Mouse (Mus musculus) MEL (cell line): ENCODE results near the gene Ttc9. TPM values are rescaled to one million over a fixed set of nuclear protein-coding genes. Genes with fewer than 3 reads are reported as not detected.

Experiments used
- DNase-seq: peaks from one replicate; pipeline ENCODE4 v3.0.0; 2011; ENCODE audit warnings: low read depth, low spot score
- H3K27ac ChIP-seq: 2 replicates; pipeline ENCODE4 v1.5.1; 2012; ENCODE audit warnings: low read depth, mild to moderate bottlenecking, control low read depth, low read length, moderate library complexity; ENCODE audit not compliant: control insufficient read depth
- H3K27me3 ChIP-seq, 2 experiments: fragments of 150-350 bp in 1 of 2; sonication (generic) in 1 of 2; 2 replicates each; pipeline ENCODE4 v1.6.1; 2012; ENCODE audit warnings: low read length in 2 of 2, mild to moderate bottlenecking in 2 of 2, improper control_type of control experiment in 1 of 2, moderate library complexity in 1 of 2; ENCODE audit not compliant: insufficient read depth in 2 of 2, control insufficient read depth in 1 of 2
- H3K36me3 ChIP-seq, 2 experiments: 2 replicates each; pipeline ENCODE4 v1.6.1; 2012 to 2014; ENCODE audit warnings: low read length in 2 of 2, improper control_type of control experiment in 1 of 2, inconsistent platforms in 1 of 2, mild to moderate bottlenecking in 1 of 2; ENCODE audit not compliant: insufficient read depth in 2 of 2, control insufficient read depth in 1 of 2
- H3K4me1 ChIP-seq, 2 experiments: fragments of 150-350 bp in 1 of 2; sonication (generic) in 1 of 2; 2 replicates each; pipeline ENCODE4 v1.6.1; 2012; ENCODE audit warnings: low read length in 2 of 2, improper control_type of control experiment in 1 of 2, mild to moderate bottlenecking in 1 of 2; ENCODE audit not compliant: insufficient read depth in 2 of 2, control insufficient read depth in 1 of 2
- H3K4me3 ChIP-seq, 2 experiments: fragments of 150-350 bp in 1 of 2; sonication (generic) in 1 of 2; 2 replicates each; pipeline ENCODE4 v1.5.1; 2012; ENCODE audit warnings: low read depth in 2 of 2, low read length in 2 of 2, mild to moderate bottlenecking in 2 of 2, moderate library complexity in 2 of 2, control low read depth in 1 of 2, improper control_type of control experiment in 1 of 2; ENCODE audit not compliant: control insufficient read depth in 1 of 2, insufficient read depth in 1 of 2
- H3K79me2 ChIP-seq: 2 replicates; pipeline ENCODE4 v1.6.1; 2012; ENCODE audit warnings: mild to moderate bottlenecking, low read length, moderate library complexity; ENCODE audit not compliant: control insufficient read depth, poor library complexity, insufficient read depth
- H3K9ac ChIP-seq: 2 replicates; pipeline ENCODE4 v1.6.1; 2012; ENCODE audit warnings: low read depth, mild to moderate bottlenecking, control low read depth, low read length, moderate library complexity; ENCODE audit not compliant: control insufficient read depth, poor library complexity, severe bottlenecking
- H3K9me3 ChIP-seq: fragments of 150-350 bp; sonication (generic); replicated peaks from 2 replicates; pipeline ENCODE4 v1.6.1; 2012; ENCODE audit warnings: mild to moderate bottlenecking, low read length, improper control_type of control experiment, moderate library complexity; ENCODE audit not compliant: insufficient read depth
- BHLHE40 ChIP-seq: IDR thresholded peaks from 2 replicates; pipeline ENCODE4 v1.6.1; 2012; ENCODE audit warnings: low read depth, mild to moderate bottlenecking, inconsistent platforms, low read length, improper control_type of control experiment, borderline replicate concordance
- CHD2 ChIP-seq: IDR thresholded peaks from 2 replicates; pipeline ENCODE4 v1.6.1; 2011; ENCODE audit warnings: low read length, improper control_type of control experiment
- E2F4 ChIP-seq: IDR thresholded peaks from 2 replicates; pipeline ENCODE4 v1.6.1; 2011; ENCODE audit warnings: low read depth, low read length, improper control_type of control experiment, borderline replicate concordance
- ELF1 ChIP-seq: IDR thresholded peaks from 2 replicates; pipeline ENCODE4 v1.6.1; 2014; ENCODE audit warnings: low read depth, mild to moderate bottlenecking, inconsistent platforms, low read length, improper control_type of control experiment, moderate library complexity
- EP300 ChIP-seq, 2 experiments: IDR thresholded peaks; 2 replicates each; pipeline ENCODE4 v1.6.1; 2011; ENCODE audit warnings: improper control_type of control experiment in 2 of 2, low read length in 2 of 2, low read depth in 1 of 2, mild to moderate bottlenecking in 1 of 2
- GATA1 ChIP-seq: IDR thresholded peaks from 2 replicates; pipeline ENCODE4 v1.6.1; 2011; ENCODE audit warnings: low read depth, low read length, improper control_type of control experiment
- JUND ChIP-seq: IDR thresholded peaks from 2 replicates; pipeline ENCODE4 v1.6.1; 2011; ENCODE audit warnings: low read depth, mild to moderate bottlenecking, improper control_type of control experiment, low read length
- MAX ChIP-seq: IDR thresholded peaks from 2 replicates; pipeline ENCODE4 v1.6.1; 2011; ENCODE audit warnings: low read length, improper control_type of control experiment
- MAZ ChIP-seq: IDR thresholded peaks from 2 replicates; pipeline ENCODE4 v1.6.1; 2012; ENCODE audit warnings: low read depth, mild to moderate bottlenecking, inconsistent platforms, low read length, improper control_type of control experiment
- MEF2A ChIP-seq: IDR thresholded peaks from 2 replicates; pipeline ENCODE4 v1.6.1; 2014; ENCODE audit warnings: low read depth, mild to moderate bottlenecking, inconsistent platforms, low read length, improper control_type of control experiment; ENCODE audit not compliant: poor library complexity, insufficient replicate concordance, severe bottlenecking; ENCODE audit errors: extremely low read depth
- MXI1 ChIP-seq: IDR thresholded peaks from 2 replicates; pipeline ENCODE4 v1.6.1; 2011; ENCODE audit warnings: mild to moderate bottlenecking, low read depth, low read length, improper control_type of control experiment
- MYB ChIP-seq: IDR thresholded peaks from 2 replicates; pipeline ENCODE4 v1.6.1; 2011; ENCODE audit warnings: mild to moderate bottlenecking, low read depth, low read length, improper control_type of control experiment
- NELFE ChIP-seq: IDR thresholded peaks from 2 replicates; pipeline ENCODE4 v1.6.1; 2011; ENCODE audit warnings: low read depth, low read length, improper control_type of control experiment
- POLR2A ChIP-seq, 2 experiments: IDR thresholded peaks; 2 replicates each; pipeline ENCODE4 v1.6.1; 2011 to 2012; ENCODE audit warnings: low read length in 2 of 2, mild to moderate bottlenecking in 2 of 2, control low read depth in 1 of 2, improper control_type of control experiment in 1 of 2, low read depth in 1 of 2, moderate library complexity in 1 of 2; ENCODE audit not compliant: control insufficient read depth in 1 of 2, insufficient read depth in 1 of 2, poor library complexity in 1 of 2
- RAD21 ChIP-seq: IDR thresholded peaks from 2 replicates; pipeline ENCODE4 v1.6.1; 2011; ENCODE audit warnings: mild to moderate bottlenecking, low read depth, low read length, improper control_type of control experiment
- TAL1 ChIP-seq: IDR thresholded peaks from 2 replicates; pipeline ENCODE4 v1.6.1; 2012; ENCODE audit warnings: mild to moderate bottlenecking, inconsistent platforms, low read length, moderate library complexity, mixed read lengths
- UBTF ChIP-seq: IDR thresholded peaks from 2 replicates; pipeline ENCODE4 v1.6.1; 2012; ENCODE audit warnings: low read depth, mild to moderate bottlenecking, inconsistent platforms, low read length, improper control_type of control experiment, moderate library complexity, borderline replicate concordance; ENCODE audit not compliant: insufficient read depth
- USF2 ChIP-seq, 2 experiments: IDR thresholded peaks; 2 replicates each; pipeline ENCODE4 v1.6.1; 2011 to 2012; ENCODE audit warnings: improper control_type of control experiment in 2 of 2, low read length in 2 of 2, borderline replicate concordance in 1 of 2, inconsistent platforms in 1 of 2, low read depth in 1 of 2, mild to moderate bottlenecking in 1 of 2; ENCODE audit not compliant: insufficient read depth in 1 of 2
- ZKSCAN1 ChIP-seq: IDR thresholded peaks from 2 replicates; pipeline ENCODE4 v1.6.1; 2012; ENCODE audit warnings: low read depth, mild to moderate bottlenecking, inconsistent platforms, low read length, improper control_type of control experiment, moderate library complexity
- ZNF384 ChIP-seq: IDR thresholded peaks from 2 replicates; pipeline ENCODE4 v1.6.1; 2012; ENCODE audit warnings: low read depth, mild to moderate bottlenecking, inconsistent platforms, low read length, improper control_type of control experiment
- polyA plus RNA-seq, 2 experiments: library from polyadenylated mRNA; stranded (reverse) in 1 of 2; unstranded in 1 of 2; fragments of >175 nt in 1 of 2; fragments of >200 nt in 1 of 2; gene quantifications; 2 replicates each; pipeline versions ENCODE4 v1.2.1 to v1.2.4; 2012; ENCODE audit warnings: low replicate concordance in 2 of 2, low read depth in 1 of 2; ENCODE audit not compliant: insufficient read length in 2 of 2, insufficient read depth in 1 of 2, missing spikeins in 1 of 2
- total RNA-seq: library from RNA; depleted of rRNA; stranded (reverse); fragments of 300-350 nt; gene quantifications from 2 replicates; pipeline ENCODE4 v1.2.3, GENCODE M21; 2012

The Ttc9 gene
- total and polyA plus RNA-seq, 3 experiments, result not detected

- Histone ChIP-seq H3K36me3 (no peaks in the 10 kb centered on the region), H3K27me3 (peaks cover 5 to 11% of the 10 kb centered on the region in 2 experiments), H3K4me3 (no peak overlapping the region), H3K9ac (no peak overlapping the region), H3K27ac (no peak overlapping the region), H3K4me1 (no peaks in the 10 kb centered on the region), H3K79me2 (no peaks in the 10 kb centered on the region), H3K9me3 (no peaks in the 10 kb centered on the region)
- DNase-seq, result no peak
- TF ChIP-seq ELF1 (no peak), MXI1 (no peak), E2F4 (no peak), MAZ (no peak), TAL1 (no peak), MAX (no peak), CHD2 (no peak), MYB (no peak), BHLHE40 (no peak), POLR2A (IDR thresholded peaks at IDR 0.05; ENCODE audit: control insufficient read depth in 1 of 2, insufficient read depth in 1 of 2, low read depth in 1 of 2, low read length in 2 of 2, poor library complexity in 1 of 2) (no peak), RAD21 (no peak), NELFE (no peak), EP300 (IDR thresholded peaks at IDR 0.05; ENCODE audit: low read depth in 1 of 2, low read length in 2 of 2) (no peak), ZNF384 (no peak), MEF2A (no peak), JUND (no peak), USF2 (IDR thresholded peaks at IDR 0.05; ENCODE audit: borderline replicate concordance in 1 of 2, insufficient read depth in 1 of 2, low read depth in 1 of 2, low read length in 2 of 2) (no peak), ZKSCAN1 (no peak), GATA1 (no peak), UBTF (no peak)
These were observed 25.9 kb upstream of the Ttc9 start for GRCm38 (mm10) chr12:81604995-81605784.

- no peak for TF ChIP-seq MEF2A
- TF ChIP-seq UBTF, result no peak
- TF ChIP-seq MAX, result no peak
- TF ChIP-seq MAZ, result no peak
- no peak for TF ChIP-seq CHD2
- Histone ChIP-seq H3K36me3 (no peaks in the 10 kb centered on the region), H3K9me3 (no peaks in the 10 kb centered on the region), H3K9ac (no peak overlapping the region), H3K4me1 (no peaks in the 10 kb centered on the region), H3K27me3 (peaks cover 3 to 14% of the 10 kb centered on the region in 2 experiments), H3K4me3 (no peak overlapping the region), H3K27ac (no peak overlapping the region), H3K79me2 (no peaks in the 10 kb centered on the region)
- DNase-seq, result no peak
These were observed 21.6 kb upstream of the Ttc9 start for GRCm38 (mm10) chr12:81609445-81609844.
